Mouse (Mus musculus): ENCODE measurements around the gene Phlpp1. TPM values are rescaled to one million over a fixed set of nuclear protein-coding genes. Genes with fewer than 3 reads are reported as not detected.

The Phlpp1 gene
- total and polyA plus RNA-seq, 3 experiments = 5.0 to 9.4 TPM; not detected in 1

DNA sequence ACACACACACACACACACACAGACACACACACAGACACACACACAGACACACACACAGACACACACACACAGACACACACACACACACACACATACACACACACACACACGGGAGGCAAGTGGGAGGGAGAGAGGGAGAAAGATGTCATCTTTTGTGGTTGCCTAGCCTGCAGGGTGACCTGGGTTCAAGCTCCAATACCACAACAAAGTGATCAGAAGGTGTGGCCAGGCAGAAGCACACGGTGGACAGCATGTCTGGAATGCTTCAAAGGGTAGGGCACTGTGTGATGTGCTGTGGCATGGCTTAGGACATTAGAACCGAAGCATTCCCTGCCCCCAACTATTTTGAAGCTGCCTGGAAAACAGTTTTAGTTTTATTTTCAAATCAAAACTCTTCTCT, 2.8 kb upstream of the Phlpp1 start:
- Histone ChIP-seq H3K4me3 (ENCODE audit: control insufficient read depth in 1 of 2, insufficient read depth in 1 of 2, low read depth in 2 of 2, low read length in 2 of 2) (no peak overlapping the region), H3K79me2 (ENCODE audit: control insufficient read depth, insufficient read depth, low read length, poor library complexity) (peaks cover 21% of the 10 kb centered on the region), H3K9me3 (replicated peaks; ENCODE audit: insufficient read depth, low read length) (no peaks in the 10 kb centered on the region), H3K36me3 (ENCODE audit: control insufficient read depth in 1 of 2, insufficient read depth in 2 of 2, low read length in 2 of 2) (peaks cover 0 to 12% of the 10 kb centered on the region in 2 experiments; a peak in 2 of 4 replicates), H3K27me3 (ENCODE audit: control insufficient read depth in 1 of 2, insufficient read depth in 2 of 2, low read length in 2 of 2) (no peaks in the 10 kb centered on the region), H3K27ac (ENCODE audit: control insufficient read depth, low read depth, low read length) (no peak overlapping the region), H3K9ac (ENCODE audit: control insufficient read depth, low read depth, low read length, poor library complexity, severe bottlenecking) (no peak overlapping the region), H3K4me1 (ENCODE audit: control insufficient read depth in 1 of 2, insufficient read depth in 2 of 2, low read length in 2 of 2) (peaks cover 9 to 12% of the 10 kb centered on the region in 2 experiments; a peak in 3 of 4 replicates)
- TF ChIP-seq ELF1 (IDR thresholded peaks at IDR 0.05; ENCODE audit: low read depth, low read length) (no peak), RCOR1 (IDR thresholded peaks at IDR 0.05; ENCODE audit: low read depth, low read length) (no peak), NRF1 (IDR thresholded peaks at IDR 0.05; ENCODE audit: insufficient read depth, low read depth, low read length, poor library complexity, severe bottlenecking) (no peak), ZNF384 (IDR thresholded peaks at IDR 0.05; ENCODE audit: low read depth, low read length) (no peak), MEF2A (IDR thresholded peaks at IDR 0.05; ENCODE audit: extremely low read depth, insufficient replicate concordance, low read depth, low read length, poor library complexity, severe bottlenecking) (no peak), E2F4 (IDR thresholded peaks at IDR 0.05; ENCODE audit: borderline replicate concordance, low read depth, low read length) (no peak), USF2 (IDR thresholded peaks at IDR 0.05; ENCODE audit: borderline replicate concordance in 1 of 2, insufficient read depth in 1 of 2, low read depth in 1 of 2, low read length in 2 of 2) (no peak), MYC (IDR thresholded peaks at IDR 0.05; ENCODE audit: low read depth, low read length) (no peak), TBP (IDR thresholded peaks at IDR 0.05; ENCODE audit: low read depth, low read length) (no peak), TCF12 (IDR thresholded peaks at IDR 0.05; ENCODE audit: low read depth, low read length) (no peak), HCFC1 (IDR thresholded peaks at IDR 0.05; ENCODE audit: low read depth, low read length) (no peak), POLR2A (IDR thresholded peaks at IDR 0.05; ENCODE audit: control insufficient read depth in 1 of 2, insufficient read depth in 1 of 2, low read depth in 1 of 2, low read length in 2 of 2, poor library complexity in 1 of 2) (no peak), GATA1 (IDR thresholded peaks at IDR 0.05; ENCODE audit: low read depth, low read length) (no peak), ZC3H11A (IDR thresholded peaks at IDR 0.05; ENCODE audit: low read depth, low read length) (no peak), UBTF (IDR thresholded peaks at IDR 0.05; ENCODE audit: borderline replicate concordance, insufficient read depth, low read depth, low read length) (no peak), POLR2AphosphoS5 (IDR thresholded peaks at IDR 0.05; ENCODE audit: borderline replicate concordance, low read depth, low read length) (no peak)
- DNase-seq (ENCODE audit: low read depth, low spot score) = no peak

DNA sequence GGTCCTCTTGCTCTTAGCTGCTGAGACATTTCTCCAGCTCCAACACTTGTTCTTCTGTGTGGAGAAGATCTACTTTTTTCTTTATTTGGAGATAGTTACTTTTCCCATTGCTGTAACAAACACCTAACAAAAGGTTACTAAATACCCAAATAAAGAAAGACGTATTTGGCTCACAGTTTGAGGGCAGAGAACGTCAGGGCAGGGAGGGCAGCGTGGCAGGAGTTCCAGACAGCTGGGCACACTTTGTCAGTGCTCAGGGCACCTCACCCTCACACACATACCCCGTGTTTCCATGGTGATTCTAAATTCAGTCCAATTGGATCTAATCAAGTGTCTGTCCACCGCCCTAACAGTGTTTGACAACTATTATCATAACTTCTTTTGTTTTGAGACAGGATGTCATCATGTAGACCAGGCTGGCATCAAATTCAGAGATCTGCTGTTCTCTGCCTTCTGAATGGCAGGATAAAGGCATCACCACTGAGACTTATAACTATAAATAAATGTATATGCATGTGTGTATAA, 1.7 kb upstream of the Phlpp1 start:
- Histone ChIP-seq H3K4me1 (ENCODE audit: control insufficient read depth in 1 of 2, insufficient read depth in 2 of 2, low read length in 2 of 2) (peaks cover 12 to 18% of the 10 kb centered on the region in 2 experiments; a peak in 3 of 4 replicates), H3K27me3 (ENCODE audit: control insufficient read depth in 1 of 2, insufficient read depth in 2 of 2, low read length in 2 of 2) (no peaks in the 10 kb centered on the region), H3K4me3 (ENCODE audit: control insufficient read depth in 1 of 2, insufficient read depth in 1 of 2, low read depth in 2 of 2, low read length in 2 of 2) (no peak overlapping the region), H3K9me3 (replicated peaks; ENCODE audit: insufficient read depth, low read length) (no peaks in the 10 kb centered on the region), H3K27ac (ENCODE audit: control insufficient read depth, low read depth, low read length) (no peak overlapping the region), H3K79me2 (ENCODE audit: control insufficient read depth, insufficient read depth, low read length, poor library complexity) (peaks cover 21% of the 10 kb centered on the region), H3K36me3 (ENCODE audit: control insufficient read depth in 1 of 2, insufficient read depth in 2 of 2, low read length in 2 of 2) (peaks cover 0 to 18% of the 10 kb centered on the region in 2 experiments; a peak in 2 of 4 replicates), H3K9ac (ENCODE audit: control insufficient read depth, low read depth, low read length, poor library complexity, severe bottlenecking) (no peak overlapping the region)
- TF ChIP-seq CHD2 (IDR thresholded peaks at IDR 0.05; ENCODE audit: low read length) (no peak), JUND (IDR thresholded peaks at IDR 0.05; ENCODE audit: low read depth, low read length) (no peak), POLR2AphosphoS5 (IDR thresholded peaks at IDR 0.05; ENCODE audit: borderline replicate concordance, low read depth, low read length) (no peak), MYC (IDR thresholded peaks at IDR 0.05; ENCODE audit: low read depth, low read length) (no peak), EP300 (IDR thresholded peaks at IDR 0.05; ENCODE audit: low read depth in 1 of 2, low read length in 2 of 2) (no peak), MEF2A (IDR thresholded peaks at IDR 0.05; ENCODE audit: extremely low read depth, insufficient replicate concordance, low read depth, low read length, poor library complexity, severe bottlenecking) (no peak), KAT2A (conservative IDR thresholded peaks at IDR 0.05; ENCODE audit: low read depth, low read length) (no peak), POLR2AphosphoS2 (IDR thresholded peaks at IDR 0.05; ENCODE audit: low read length) (no peak), USF1 (IDR thresholded peaks at IDR 0.05; ENCODE audit: low read depth, low read length) (no peak), MAX (IDR thresholded peaks at IDR 0.05; ENCODE audit: low read length) (no peak), ELF1 (IDR thresholded peaks at IDR 0.05; ENCODE audit: low read depth, low read length) (no peak), TBP (IDR thresholded peaks at IDR 0.05; ENCODE audit: low read depth, low read length) (no peak), NELFE (IDR thresholded peaks at IDR 0.05; ENCODE audit: low read depth, low read length) (no peak), SIN3A (IDR thresholded peaks at IDR 0.05; ENCODE audit: low read length) (no peak)
- no peak for DNase-seq (ENCODE audit: low read depth, low spot score)

Data from MEL (cell line).